Mouse (Mus musculus): ENCODE measurements around the gene Mms22l.
"Not testable (repeated sequence)": the region's sequence is repeated elsewhere in the genome, so short reads cannot be mapped to it uniquely, and the experiment has no call there.

Mms22l gene

GRCm38 (mm10) chr4:24620440-24620839, 124.2 kb downstream of the Mms22l start:
- DNase-seq (ENCODE audit: low spot score in 2 of 2): no peak

GRCm38 (mm10) chr4:24621422-24622187, 125.4 kb downstream of the Mms22l start:
- peak; percentile 9 to 20 for DNase-seq (ENCODE audit: low spot score in 2 of 2)

- no peak for DNase-seq (ENCODE audit: low spot score in 2 of 2)
These were observed 129.8 kb downstream of the Mms22l start for GRCm38 (mm10) chr4:24625951-24626584.

GRCm38 (mm10) chr4:24626686-24627085, 130.4 kb downstream of the Mms22l start:
- DNase-seq (ENCODE audit: low spot score in 2 of 2): no peak

GRCm38 (mm10) chr4:24627871-24628270, 131.6 kb downstream of the Mms22l start:
- DNase-seq (ENCODE audit: low spot score in 2 of 2): no peak

- DNase-seq (ENCODE audit: low spot score in 2 of 2): no peak
These were observed 134.2 kb downstream of the Mms22l start for GRCm38 (mm10) chr4:24630430-24630829.

GRCm38 (mm10) chr4:24631177-24631911, 135.1 kb downstream of the Mms22l start:
- no peak for DNase-seq (ENCODE audit: low spot score in 2 of 2)

- DNase-seq (ENCODE audit: low spot score in 2 of 2): no peak
These were observed 146.1 kb downstream of the Mms22l start for GRCm38 (mm10) chr4:24642306-24642705.

GRCm38 (mm10) chr4:24644735-24645134, 148.5 kb downstream of the Mms22l start:
- DNase-seq (ENCODE audit: low spot score in 2 of 2): not testable (repeated sequence)
